ENCODE assay signal across 20 mouse cellular contexts in genomic region chr10:60053073-60053472, GRCm38 (mm10).
"Had no signal": no experiment of that assay in that cellular context is flagged by ENCODE, and none has a peak within 500 bp of the region (broad histone marks: within the 10 kb centered on the region; RNA-seq: fewer than 3 reads in every experiment).

No protein-coding gene starts in this region.

- DNase-seq: lung, adult 18-20 months; lung, embryonic 14.5 days; lung, postnatal 10 days; lung, postnatal 4 days; midbrain, embryonic 14.5 days; retina, postnatal 1 day; right cerebral cortex, adult 18-20 months; right cerebral cortex, postnatal 25 days; right cerebral cortex, postnatal 4 days; spleen, adult 18-20 months; thymus, adult 18-20 months; thymus, postnatal 14 days; thymus, postnatal 36 days had no signal

- H3K4me1 ChIP-seq: midbrain, embryonic 10.5 days; midbrain, embryonic 12.5 days; neural tube, embryonic 13.5 days; neural tube, embryonic 15.5 days had no signal

- H3K9ac ChIP-seq: lung, embryonic 14.5 days; midbrain, embryonic 12.5 days; neural tube, embryonic 13.5 days; neural tube, embryonic 15.5 days had no signal

- H3K4me2 ChIP-seq: lung, embryonic 14.5 days; midbrain, embryonic 12.5 days; neural tube, embryonic 13.5 days; neural tube, embryonic 15.5 days had no signal

- H3K27ac ChIP-seq: midbrain, embryonic 10.5 days; midbrain, embryonic 12.5 days; neural tube, embryonic 13.5 days; neural tube, embryonic 15.5 days had no signal

- H3K4me3 ChIP-seq: megakaryocyte, embryonic 14.5 days; midbrain, embryonic 10.5 days; midbrain, embryonic 12.5 days; myocyte; neural tube, embryonic 13.5 days; neural tube, embryonic 15.5 days had no signal

- H3K27me3 ChIP-seq: megakaryocyte, embryonic 14.5 days; neural tube, embryonic 13.5 days; neural tube, embryonic 15.5 days had no signal

- ATAC-seq: midbrain, embryonic 16.5 days had no signal
